Mouse (Mus musculus) frontal cortex, postnatal 25 days (tissue): ENCODE data around the gene Sowahc.

Experiments
- DNase-seq, 2 experiments: peaks; one replicate each; pipeline ENCODE4 v3.0.0; 2022; ENCODE audit warnings: low spot score in 2 of 2

Sowahc gene

GRCm38 (mm10) chr10:59253541-59254079 lies 31.9 kb downstream of the Sowahc start:
- DNase-seq = no peak

- DNase-seq = no peak
Measured at GRCm38 (mm10) chr10:59256533-59256932, 34.8 kb downstream of the Sowahc start.

GRCm38 (mm10) chr10:59259572-59259971 lies 37.8 kb downstream of the Sowahc start:
- no peak for DNase-seq

DNA sequence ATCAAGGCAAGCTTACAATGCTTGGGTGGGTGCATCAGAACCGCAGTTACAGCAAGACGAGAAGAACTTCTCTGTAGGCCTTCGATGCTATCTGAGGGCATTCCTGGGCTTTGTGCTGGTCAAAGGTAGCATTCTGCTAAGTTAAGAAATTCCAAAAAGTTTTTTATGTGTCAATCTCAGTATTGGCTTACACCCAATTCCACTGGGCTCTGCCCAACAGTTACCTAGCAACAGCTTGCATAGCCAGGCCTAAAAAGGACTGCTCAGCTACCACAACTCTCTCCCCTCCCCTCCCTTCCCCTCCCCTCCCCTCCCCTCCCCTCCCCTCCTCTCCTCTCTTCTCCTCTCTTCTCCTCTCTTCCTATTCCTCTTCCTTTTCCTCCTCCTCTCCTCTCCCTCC lies 39.9 kb downstream of the Sowahc start:
- DNase-seq = no peak

GRCm38 (mm10) chr10:59262021-59262420 lies 40.3 kb downstream of the Sowahc start:
- no peak for DNase-seq

DNA sequence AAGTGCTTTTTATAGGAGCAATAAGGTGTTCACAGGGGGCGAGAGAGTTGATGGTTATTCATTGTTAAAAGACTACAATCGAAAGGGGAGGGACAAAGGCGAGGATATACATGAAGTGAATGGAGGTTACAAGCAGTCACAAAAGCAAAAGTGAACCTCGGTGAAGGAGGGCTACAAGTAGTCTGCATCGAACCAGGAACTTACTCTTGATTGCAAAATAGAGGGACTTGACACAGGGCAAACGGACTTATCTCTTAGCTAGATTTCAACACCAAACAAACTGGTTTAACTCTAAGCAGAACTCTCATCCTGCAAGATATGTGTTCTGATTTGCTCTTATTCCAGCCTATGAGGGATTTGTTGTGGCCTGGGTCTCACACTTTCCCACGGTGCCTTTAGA lies 41.2 kb downstream of the Sowahc start:
- no peak for DNase-seq

DNA sequence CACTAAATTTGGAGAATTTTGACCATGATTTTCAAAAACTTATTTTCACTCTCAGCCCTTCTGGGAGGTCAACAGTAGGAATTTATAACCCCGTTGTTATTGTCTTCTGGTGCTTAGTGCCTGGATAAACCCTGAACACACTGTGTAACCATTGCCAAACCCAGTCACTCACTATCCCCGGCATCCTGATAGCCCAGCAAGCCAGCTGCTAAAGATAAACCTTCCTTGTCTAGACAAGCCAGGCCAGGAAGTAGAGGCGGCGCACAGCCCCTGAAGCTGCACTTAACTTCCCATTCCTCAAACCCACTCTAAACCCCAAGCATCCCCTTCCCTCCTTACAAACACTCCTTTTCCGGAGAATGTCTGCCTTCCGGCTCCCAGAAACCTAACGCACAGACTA lies 43.3 kb downstream of the Sowahc start:
- DNase-seq = no peak

GRCm38 (mm10) chr10:59265674-59266073 lies 43.9 kb downstream of the Sowahc start:
- no peak for DNase-seq

- no peak for DNase-seq
Measured at GRCm38 (mm10) chr10:59266097-59266496, 44.3 kb downstream of the Sowahc start.

DNA sequence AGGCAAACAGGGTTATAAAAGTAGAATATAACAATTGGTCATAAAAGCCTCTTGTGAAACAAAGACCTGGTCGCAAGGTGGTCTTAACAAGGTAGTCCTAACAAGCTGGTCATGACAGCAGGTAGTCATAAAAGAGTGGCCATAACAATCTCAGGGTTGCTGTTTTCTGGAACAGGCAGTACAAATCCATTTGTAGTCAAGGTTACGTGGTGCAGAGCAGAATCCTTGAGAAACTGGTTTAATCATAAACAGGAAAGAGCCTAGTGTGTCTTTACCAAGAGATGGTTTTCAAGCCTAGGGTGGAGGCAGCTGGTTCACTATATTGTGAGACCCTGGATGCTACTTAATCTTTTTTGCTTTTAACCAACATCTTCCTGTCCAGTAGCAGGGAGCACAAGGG lies 45.5 kb downstream of the Sowahc start:
- no peak for DNase-seq

DNA sequence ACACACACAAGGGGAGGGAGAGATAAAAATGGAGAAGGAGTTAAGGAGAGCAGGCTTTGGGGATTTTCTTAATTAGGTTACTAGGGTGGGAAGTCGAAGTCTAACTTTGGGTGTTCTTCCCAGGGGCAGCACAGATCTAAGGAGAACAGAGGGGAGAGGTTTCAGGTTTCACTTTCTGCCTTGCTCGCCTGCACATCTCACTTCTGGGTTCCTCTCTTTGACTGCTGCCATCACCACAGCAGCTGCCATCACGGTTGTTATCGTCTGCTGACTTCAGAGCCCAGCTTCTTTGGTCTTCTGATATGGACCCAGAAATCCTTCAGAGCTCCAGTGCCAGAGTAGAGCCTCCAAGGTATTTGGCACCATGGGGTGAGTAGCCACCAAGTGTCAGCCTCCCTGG lies 46.4 kb downstream of the Sowahc start:
- DNase-seq = no peak

GRCm38 (mm10) chr10:59268754-59269153 lies 47.0 kb downstream of the Sowahc start:
- no peak for DNase-seq

- no peak for DNase-seq
Measured at GRCm38 (mm10) chr10:59275745-59276144, 54.0 kb downstream of the Sowahc start.
